1 mouse cellular context compared by ENCODE assay signal in genomic region chr2:126166335-126166734, GRCm38 (mm10).
TF ChIP-seq lines count a peak whose summit lies in the region.

No protein-coding gene starts in this region.

TF ChIP-seq in MEL, 35 proteins besides CTCF, POLR2A, EP300 and RAD21 (continued from another document):
- TF ChIP-seq SMC3 (IDR thresholded peaks at IDR 0.05; ENCODE audit: low read depth, low read length), result no peak
- no peak for TF ChIP-seq ZC3H11A (IDR thresholded peaks at IDR 0.05; ENCODE audit: low read depth, low read length)
- no peak for TF ChIP-seq MYC (IDR thresholded peaks at IDR 0.05; ENCODE audit: low read depth, low read length)
- no peak for TF ChIP-seq MAZ (IDR thresholded peaks at IDR 0.05; ENCODE audit: low read depth, low read length)
- no peak for TF ChIP-seq RCOR1 (IDR thresholded peaks at IDR 0.05; ENCODE audit: low read depth, low read length)
- no peak for TF ChIP-seq MYB (IDR thresholded peaks at IDR 0.05; ENCODE audit: low read depth, low read length)
- TF ChIP-seq POLR2AphosphoS5 (IDR thresholded peaks at IDR 0.05; ENCODE audit: borderline replicate concordance, low read depth, low read length), result no peak
- TF ChIP-seq MAFK (IDR thresholded peaks at IDR 0.05; ENCODE audit: borderline replicate concordance, low read depth, low read length), result no peak
